Mouse (Mus musculus) fat pad, adult 2 months (tissue): ENCODE measurements around the gene Krt6b.
"Not testable (repeated sequence)": the region's sequence is repeated elsewhere in the genome, so short reads cannot be mapped to it uniquely, and the experiment has no call there.

ENCODE experiments used
- DNase-seq: peaks from one replicate; pipeline ENCODE4 v3.0.0-alpha.2; 2011; ENCODE audit warnings: low read depth, low spot score; ENCODE audit errors: extremely low read depth

The Krt6b gene

DNA sequence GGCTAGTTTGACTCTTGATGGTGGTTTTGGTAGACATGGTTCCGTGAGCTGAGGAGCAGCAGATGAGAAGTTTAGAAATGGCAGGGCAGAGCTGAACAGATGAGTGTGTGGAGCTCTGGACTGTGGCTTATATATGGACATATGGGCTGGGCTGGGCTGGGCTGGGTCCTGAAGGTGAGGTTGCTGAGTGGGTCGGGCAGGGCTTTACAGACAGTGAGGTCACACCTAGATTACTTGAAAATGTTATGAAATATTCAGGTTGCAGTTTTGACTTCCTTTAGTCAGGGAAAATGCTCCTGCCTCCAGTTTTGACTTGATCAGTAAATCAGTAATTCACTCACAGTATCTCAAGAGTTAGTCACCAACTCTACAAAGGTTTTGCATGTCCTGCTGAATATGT, at the start of gene Krt6b:
Gene Krt6b, minus strand, starts transcription at position 101 of the 400 bp plus-strand sequence.
- DNase-seq, result no peak

DNA sequence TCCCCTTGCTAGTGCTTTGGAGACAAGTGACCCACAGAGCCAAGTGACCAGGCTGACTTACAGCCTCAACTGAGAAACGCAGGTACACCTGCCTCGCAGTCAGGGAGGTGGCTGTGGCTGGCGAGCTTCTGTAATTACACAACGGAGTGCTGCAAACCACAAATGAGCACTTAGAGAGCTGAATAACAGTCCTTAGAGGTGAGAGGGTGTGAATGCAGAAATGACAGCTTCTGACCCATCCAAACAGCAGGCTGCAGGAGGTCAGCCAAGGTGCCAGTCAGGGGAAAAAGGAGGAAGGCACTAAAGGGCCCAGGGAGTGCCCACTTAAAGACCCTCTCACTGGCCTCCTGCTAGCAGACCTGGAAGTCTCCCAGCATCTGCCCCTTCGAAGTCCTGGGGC, 44.6 kb upstream of the Krt6b start:
- DNase-seq, result no peak

DNA sequence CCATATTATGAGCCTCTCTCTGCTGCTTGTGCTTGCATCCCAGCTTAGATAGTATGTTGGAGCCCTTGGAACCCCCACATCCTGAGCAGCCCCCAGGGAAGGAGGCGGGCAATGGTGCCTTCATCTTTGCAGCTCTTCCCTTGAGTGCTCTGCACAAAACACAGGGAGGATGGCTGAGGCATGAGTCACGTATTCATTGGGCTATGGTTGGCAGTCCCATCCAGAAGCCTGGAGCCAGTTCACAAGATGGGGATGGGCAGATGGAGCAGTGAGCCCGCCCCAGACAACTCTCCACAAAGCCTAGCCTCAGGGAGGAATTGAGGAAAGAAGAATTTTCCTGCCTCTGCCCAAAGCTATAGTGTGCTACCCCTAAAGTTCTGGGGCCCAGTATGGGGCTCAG, 35.7 kb upstream of the Krt6b start:
- DNase-seq, result no peak

DNA sequence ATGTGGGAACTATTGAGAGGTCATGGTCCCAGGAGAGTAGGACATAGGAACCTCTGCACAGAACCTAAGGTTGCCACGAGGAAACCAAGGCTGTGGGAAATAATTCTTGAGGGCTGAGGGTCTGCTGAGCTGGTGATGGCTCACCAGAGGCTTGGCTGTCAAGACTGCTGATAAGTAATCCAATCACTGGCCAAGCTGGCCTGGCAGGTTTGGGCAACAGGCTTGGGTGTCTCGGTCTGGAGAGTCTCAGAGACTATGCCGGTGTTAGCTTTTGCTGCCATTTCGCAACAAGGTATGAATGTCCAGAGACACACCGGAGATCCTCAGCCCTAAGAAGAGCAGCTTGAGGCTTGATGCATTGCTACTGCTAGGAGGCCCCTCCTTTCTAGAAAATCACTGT, 34.3 kb upstream of the Krt6b start:
- no peak for DNase-seq

DNA sequence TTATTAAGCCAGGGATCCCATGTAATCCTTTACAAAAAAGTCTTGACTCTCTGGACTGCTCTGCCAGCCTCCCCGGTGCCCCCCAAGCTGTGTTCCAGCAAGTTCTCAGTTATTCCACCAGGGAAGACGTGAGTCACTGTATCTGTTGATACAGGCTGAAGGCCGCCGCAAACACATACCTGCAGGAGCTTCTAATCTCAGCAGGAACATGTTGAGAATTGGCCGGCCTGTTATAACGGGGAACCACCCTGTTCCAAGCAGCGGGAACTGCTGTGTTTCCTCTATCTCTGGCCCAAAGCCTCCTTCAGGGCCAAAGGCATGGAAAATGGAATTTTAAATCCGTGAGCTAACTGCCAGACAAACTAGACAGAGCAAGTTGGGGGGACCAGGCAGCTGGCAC, 33.6 kb upstream of the Krt6b start:
- no peak for DNase-seq

DNA sequence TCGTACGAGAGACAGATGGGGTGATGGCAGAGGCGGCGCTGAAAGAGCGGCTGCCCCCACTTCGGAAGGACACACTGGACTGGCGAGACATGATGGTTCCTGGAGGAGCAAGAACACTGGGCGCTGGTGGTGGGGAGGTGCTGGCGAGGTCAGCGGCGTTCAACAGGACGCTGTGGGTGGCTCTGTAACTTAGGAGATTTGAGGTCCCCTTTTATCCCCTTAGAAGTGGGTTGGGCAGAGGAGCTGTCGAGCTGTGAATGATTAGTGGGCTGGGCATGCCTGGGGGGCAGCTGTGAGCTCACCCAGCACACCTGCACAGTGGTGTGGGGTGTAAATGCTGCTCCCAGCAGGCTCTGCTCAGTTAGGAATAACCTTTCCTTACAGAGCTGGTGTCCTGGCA, 32.6 kb upstream of the Krt6b start, which contains the start of gene Krt5:
Gene Krt5, minus strand, starts transcription at position 179 of the 400 bp plus-strand sequence.
- DNase-seq, result no peak

DNA sequence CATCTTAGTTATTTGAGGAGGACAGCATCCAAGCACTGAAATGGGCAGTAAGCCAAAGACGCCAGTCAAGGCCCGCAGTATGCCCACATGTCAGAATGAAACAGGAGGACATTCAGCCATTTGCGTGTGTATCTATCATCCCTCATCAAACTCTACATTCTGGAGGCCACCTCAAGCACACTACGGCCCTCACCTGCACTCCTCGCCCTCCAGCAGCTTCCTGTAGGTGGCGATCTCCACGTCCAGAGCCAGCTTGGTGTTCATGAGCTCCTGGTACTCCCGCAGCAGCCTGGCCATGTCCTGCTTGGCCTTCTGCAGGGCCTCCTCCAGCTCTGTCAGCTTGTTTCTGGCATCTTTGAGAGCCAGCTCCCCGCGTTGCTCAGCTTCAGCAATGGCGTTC, 28.6 kb upstream of the Krt6b start:
- DNase-seq, result no peak

DNA sequence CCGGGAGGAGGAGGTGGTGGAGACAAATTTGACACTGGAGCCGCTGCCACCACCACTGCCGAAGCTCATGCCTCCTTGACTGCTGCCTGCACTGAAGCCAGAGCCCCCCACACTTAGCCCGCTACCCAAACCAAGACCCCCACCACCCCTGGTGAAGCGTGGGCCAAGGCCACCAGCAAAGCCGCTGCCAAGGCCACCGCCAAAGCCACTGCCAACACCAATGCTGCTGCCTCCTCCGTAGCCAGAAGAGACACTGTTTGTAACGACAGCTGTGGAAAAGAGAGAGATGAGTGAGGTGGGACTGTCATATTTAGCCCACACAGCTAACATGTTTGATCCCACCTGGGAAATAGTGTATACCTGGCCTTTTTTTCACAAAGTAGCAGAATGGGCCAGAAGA, 27.4 kb upstream of the Krt6b start:
- no peak for DNase-seq

DNA sequence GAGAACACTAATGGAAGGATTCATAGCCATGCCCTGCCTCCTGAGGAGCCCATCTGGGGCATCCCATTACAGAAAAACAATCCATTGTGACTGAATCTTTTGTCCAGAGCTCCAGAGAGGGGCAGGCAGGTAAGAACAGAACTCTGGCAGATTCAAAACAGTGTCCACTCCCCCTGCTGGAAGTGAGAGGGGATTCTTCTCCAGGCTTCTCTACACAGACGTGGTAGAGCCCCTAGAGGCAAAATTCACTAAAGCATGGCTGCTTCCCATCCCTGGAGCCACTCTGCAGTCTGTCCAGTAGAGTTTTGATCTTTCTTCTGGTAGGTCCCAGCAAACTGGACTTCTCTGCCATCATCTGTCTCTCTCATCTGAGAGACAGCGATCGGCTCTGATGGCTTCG, 24.0 kb upstream of the Krt6b start:
- DNase-seq, result no peak

DNA sequence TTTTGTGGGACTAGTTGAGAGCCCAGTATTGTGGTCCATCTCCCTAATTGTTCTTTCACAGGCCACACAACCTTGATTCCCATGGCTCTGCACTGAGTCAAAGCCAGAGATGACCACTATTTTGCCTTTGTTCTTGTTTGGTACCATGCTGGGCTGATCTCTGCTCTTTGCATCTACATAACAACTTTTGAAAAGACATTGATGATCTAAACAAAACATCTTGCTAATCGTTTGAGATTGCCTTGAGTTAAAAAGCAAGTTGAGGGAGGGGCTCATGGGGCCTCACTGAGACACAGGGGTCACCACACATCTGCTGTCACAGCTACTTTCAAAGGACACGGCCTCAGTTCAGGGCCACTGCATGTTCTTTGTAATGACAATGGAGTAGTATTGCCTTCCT, 22.3 kb upstream of the Krt6b start:
- DNase-seq, result no peak

DNA sequence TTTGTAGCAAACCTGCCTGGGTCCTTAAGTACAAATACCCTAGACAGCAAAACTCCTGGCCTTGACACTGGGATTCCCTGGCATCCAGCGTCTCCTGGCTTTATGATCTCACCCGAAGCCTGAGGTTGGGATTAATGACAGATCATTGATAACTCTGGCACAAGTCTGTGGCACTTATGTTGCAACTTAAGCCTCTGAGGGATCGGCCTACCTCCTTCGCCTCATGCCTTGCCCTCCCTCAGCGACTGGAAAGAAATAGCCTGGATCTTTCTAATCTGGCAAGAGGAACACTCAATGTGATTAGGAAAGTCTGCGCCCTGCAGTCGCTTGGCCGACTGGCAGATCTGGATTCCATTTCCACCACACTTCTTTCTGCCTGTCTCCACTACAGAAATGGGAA, 19.8 kb upstream of the Krt6b start:
- DNase-seq, result peak; percentile 88

DNA sequence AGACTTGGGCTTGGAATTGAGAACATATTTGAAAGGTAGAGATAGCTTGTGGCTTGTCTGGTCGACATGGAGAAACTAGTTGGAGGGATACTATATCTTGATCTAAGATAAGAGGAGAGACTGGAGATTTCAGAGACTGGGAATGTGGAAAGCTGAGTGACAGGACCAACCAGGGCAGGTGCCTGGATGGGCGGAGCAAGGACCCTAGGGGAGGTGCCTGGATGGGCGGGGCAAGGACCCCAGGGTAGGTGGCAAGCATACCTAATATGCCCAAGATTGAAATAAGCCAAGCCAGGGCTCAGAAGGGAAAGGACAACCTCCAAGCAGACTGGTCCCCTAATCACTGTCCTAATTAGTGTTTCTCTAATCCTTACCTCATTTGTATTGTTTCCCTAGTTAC, 19.1 kb upstream of the Krt6b start:
- no peak for DNase-seq

DNA sequence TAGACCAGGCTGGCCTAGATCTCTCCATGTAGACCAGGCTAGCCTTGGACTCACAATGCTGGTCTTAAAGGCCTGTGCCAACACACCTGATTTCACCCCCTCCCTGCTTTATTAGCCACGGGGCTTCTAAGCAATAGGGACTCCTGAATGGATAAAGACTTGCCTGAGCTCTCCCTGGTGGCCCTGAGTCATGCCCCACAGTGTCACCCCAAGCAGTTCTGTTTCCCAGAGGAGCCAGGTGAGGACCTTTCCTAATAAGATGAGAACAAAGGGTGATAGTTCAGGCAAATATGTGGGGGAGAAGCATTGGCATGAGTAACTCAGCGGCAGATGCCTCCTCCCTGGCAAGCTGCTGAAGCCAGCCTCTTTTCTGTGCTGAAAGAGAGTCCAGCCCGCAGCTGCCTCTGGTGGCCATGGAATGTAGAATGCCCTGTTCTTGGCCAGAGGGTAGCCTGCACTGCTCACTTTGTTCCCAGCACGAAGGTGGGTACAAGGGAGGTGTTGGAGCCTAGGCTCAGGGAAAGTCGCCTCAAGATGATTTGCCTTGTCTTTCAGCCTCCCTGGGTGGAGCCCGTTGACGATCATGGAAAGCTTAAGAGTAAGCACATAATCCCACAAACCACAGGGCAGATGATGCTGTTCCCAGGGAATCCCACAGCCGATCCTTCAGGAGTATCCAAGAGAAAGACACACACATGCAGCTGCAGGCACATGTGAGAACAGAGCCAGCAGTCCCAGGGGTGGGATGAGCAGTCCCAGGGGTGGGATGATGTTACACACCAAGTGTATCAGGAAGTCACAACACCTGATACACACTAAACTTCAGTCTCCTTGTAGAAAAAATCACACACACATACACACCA, 17.5 kb upstream of the Krt6b start:
- peak; percentile 66 for DNase-seq

DNA sequence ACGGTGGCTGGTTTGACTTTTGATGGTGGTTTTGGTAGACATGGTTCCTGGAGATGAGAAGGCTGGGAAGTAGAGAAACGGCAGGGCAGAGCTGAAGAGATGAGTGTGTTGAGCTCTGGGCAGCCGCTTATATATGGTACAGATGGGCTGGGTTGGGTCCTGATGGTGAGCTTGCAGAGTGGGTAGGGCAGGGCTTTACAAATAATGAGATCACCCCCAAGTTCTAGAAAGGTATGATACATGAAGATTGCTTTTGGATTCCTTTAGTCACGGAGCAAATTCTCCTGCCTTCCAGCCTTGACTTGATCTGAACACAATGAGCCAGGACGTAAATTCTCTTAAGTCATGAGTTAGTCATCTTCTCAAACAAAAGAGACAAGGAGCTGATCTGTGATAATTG, 14.1 kb upstream of the Krt6b start, which contains the start of gene Krt6a:
Gene Krt6a, minus strand, starts transcription at position 101 of the 400 bp plus-strand sequence.
- DNase-seq, result no peak

DNA sequence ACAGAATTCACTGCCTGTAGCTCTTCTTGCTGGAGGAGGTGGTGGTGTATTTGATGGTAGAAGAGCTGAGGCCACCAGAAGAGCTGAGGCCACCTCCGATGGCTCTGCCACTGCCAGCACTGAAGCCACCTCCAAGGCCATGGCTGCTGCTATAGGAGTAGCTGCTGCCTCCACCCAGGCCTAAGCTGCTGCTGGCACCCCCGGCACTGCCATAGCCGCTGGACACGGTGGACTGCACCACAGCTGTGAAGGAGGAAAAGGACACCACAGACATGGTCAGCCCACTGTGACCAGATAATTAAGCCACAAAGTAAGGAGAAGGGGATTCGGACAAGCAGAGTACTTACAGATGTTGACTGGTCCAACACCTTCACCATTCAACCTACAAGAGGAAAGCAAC, 10.4 kb upstream of the Krt6b start:
- DNase-seq, result not testable (repeated sequence)

DNA sequence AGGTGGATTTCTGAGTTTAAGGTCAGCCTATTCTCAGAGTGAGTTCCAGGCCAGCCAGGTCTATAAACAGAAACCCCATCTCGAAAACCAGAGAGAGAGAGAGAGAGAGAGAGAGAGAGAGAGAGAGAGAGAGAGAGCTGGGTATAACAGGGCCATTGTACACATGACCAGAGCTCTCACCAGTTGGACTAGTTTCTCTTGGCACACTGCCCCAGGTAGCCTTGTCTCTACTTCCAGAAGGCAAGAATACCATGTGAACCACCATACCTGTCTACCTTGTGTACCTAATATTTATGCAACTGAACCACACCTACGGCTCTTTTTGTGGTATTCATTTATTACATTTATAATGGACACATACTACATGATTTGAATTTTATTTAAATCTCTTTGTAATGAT, 8.1 kb upstream of the Krt6b start:
- DNase-seq, result no peak

DNA sequence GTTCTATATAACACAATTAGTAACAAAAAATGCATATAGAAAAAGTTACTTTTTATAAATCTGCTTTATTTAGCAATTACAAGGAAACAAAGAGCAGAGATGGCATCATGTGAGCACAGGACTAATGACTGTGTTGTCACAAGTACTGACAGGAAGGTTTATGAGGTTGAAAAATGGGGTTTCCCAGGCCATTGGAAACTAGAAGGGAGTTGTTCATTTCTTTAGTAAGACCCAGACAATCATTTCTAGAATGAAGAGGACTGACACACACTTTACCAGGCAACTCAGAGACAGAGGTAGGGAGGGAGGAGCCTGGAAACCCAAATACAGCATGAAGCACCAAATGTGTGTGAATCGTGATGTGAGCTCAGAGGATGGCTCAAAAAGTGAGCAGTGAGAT, 4.1 kb downstream of the Krt6b start:
- DNase-seq, result no peak

DNA sequence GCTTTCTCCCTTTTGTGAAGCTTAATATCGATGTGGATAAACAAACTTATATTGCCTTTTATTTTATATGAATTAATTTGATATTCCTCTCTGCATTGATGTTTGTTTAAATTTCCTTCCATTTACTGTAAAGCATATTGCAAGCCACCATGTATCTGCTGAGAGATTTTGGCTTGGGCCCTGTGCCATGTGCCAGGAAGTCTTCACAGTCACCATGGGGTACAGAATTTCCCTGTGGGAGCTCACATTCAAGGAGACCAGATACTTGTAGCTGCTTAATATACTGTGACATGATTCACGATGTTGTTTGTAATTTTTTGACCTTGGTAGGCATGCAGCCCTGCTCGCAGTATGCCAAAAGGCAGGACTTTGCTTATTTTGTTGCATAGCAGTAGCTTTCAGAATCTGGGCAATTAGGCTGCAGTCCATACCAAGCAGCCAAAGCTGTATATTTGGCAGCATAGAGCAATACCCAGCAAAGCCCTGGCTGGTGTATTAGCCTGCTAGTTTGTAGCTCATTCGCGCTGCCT, 27.3 kb downstream of the Krt6b start:
- DNase-seq, result no peak

DNA sequence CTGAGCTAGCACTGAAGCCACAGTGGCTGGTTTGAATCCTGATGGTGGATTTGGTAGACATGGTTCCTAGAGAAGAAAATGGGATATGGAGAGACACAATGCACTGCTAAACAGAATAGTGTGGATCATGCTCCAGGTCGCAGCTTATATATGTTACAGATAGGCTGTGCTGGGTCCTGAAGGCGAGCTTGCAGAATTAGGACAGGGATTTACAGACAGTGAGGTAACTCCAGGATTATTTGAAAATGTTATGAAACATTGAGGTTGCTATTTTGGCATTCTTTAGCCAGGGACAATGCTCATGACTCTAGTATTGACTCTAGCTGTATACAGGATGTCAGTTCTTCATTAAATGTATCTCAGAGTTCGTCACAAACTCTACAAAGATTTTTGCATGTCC, 32.8 kb downstream of the Krt6b start, which contains the start of gene Gm5478:
Gene Gm5478, minus strand, starts transcription at position 101 of the 400 bp plus-strand sequence.
- DNase-seq, result no peak

DNA sequence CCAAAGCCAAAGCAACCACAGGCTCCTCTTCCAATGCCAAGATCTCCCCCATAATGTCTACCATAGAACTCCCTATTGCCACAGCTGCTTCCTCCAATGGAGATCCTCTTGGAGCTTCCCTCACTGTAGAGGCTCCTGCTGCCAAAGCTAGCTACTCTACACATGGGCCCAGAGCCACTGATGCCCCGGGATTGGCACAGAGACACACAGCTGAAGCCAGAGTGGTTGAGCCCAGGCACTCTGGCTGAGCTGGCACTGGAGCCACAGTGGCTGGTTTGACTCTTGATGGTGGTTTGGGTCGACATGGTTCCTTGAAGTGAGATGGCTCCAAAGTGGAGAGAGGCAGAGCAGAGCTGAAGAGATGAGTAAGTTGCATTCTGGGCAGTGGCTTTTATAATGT, 52.2 kb downstream of the Krt6b start, which contains the start of gene Gm5414:
Gene Gm5414, minus strand, starts transcription at position 305 of the 400 bp plus-strand sequence.
- no peak for DNase-seq
